Mouse (Mus musculus) erythroblast, embryonic 14.5 days (primary cell): Measurements from ENCODE around the gene Ddr1. TPM values are rescaled to one million over a fixed set of nuclear protein-coding genes. Genes with fewer than 3 reads are reported as not detected.

Experiments used
- H3K27me3 ChIP-seq: 2 replicates; pipeline ENCODE4 v1.6.1; 2012; ENCODE audit warnings: inconsistent platforms; ENCODE audit not compliant: control insufficient read depth
- H3K36me3 ChIP-seq: 2 replicates; pipeline ENCODE4 v1.6.1; 2012; ENCODE audit warnings: mild to moderate bottlenecking, inconsistent platforms; ENCODE audit not compliant: control insufficient read depth
- H3K4me1 ChIP-seq: 2 replicates; pipeline ENCODE4 v1.6.1; 2012; ENCODE audit warnings: inconsistent platforms; ENCODE audit not compliant: control insufficient read depth
- H3K4me3 ChIP-seq: replicated peaks from 2 replicates; pipeline ENCODE3; 2012; ENCODE audit warnings: moderate library complexity, mild to moderate bottlenecking, inconsistent platforms
- H3K9me3 ChIP-seq: 2 replicates; pipeline ENCODE4 v1.6.1; 2012; ENCODE audit warnings: low read length, inconsistent platforms, mixed read lengths; ENCODE audit not compliant: control insufficient read depth
- GATA1 ChIP-seq: IDR thresholded peaks from 2 replicates; pipeline ENCODE4 v1.6.1; 2012; ENCODE audit warnings: low read length, inconsistent platforms, mixed read lengths
- TAL1 ChIP-seq: IDR thresholded peaks from 3 replicates; pipeline ENCODE4 v1.6.1; 2012; ENCODE audit warnings: low read length, inconsistent platforms, mixed read lengths
- polyA plus RNA-seq: library from polyadenylated mRNA; stranded (reverse); fragments of >175 nt; gene quantifications from 2 replicates; pipeline ENCODE4 v1.2.3, GENCODE M21; 2012

The Ddr1 gene
- polyA plus RNA-seq, 1 experiment, result not detected

- peaks cover 88% of the 10 kb centered on the region for H3K27me3 ChIP-seq
- no peak for TF ChIP-seq TAL1
- TF ChIP-seq GATA1, result no peak
- H3K4me3 ChIP-seq, result peak overlapping the region; percentile 12
- peaks cover 12% of the 10 kb centered on the region for H3K4me1 ChIP-seq
- no peaks in the 10 kb centered on the region for H3K36me3 ChIP-seq
- H3K9me3 ChIP-seq, result peaks cover 4% of the 10 kb centered on the region
Observed at GRCm38 (mm10) chr17:35699919-35700318, 4.5 kb downstream of the Ddr1 start.

- no peaks in the 10 kb centered on the region for H3K36me3 ChIP-seq
- H3K4me1 ChIP-seq, result peaks cover 12% of the 10 kb centered on the region
- TF ChIP-seq TAL1 (no peak), GATA1 (no peak)
- peaks cover 74% of the 10 kb centered on the region for H3K27me3 ChIP-seq
- no peak overlapping the region for H3K4me3 ChIP-seq
- H3K9me3 ChIP-seq, result peaks cover 4% of the 10 kb centered on the region
Observed at GRCm38 (mm10) chr17:35698501-35698883, 5.9 kb downstream of the Ddr1 start.

GRCm38 (mm10) chr17:35697759-35698500 is 6.5 kb downstream of the Ddr1 start:
- no peak for TF ChIP-seq TAL1
- TF ChIP-seq GATA1, result no peak
- Histone ChIP-seq H3K27me3 (peaks cover 68% of the 10 kb centered on the region), H3K9me3 (peaks cover 4% of the 10 kb centered on the region), H3K36me3 (no peaks in the 10 kb centered on the region), H3K4me3 (no peak overlapping the region), H3K4me1 (peaks cover 12% of the 10 kb centered on the region)

GRCm38 (mm10) chr17:35697429-35697758 is 7.0 kb downstream of the Ddr1 start:
- Histone ChIP-seq H3K4me1 (peaks cover 12% of the 10 kb centered on the region), H3K4me3 (no peak overlapping the region), H3K27me3 (peaks cover 63% of the 10 kb centered on the region), H3K9me3 (peaks cover 4% of the 10 kb centered on the region), H3K36me3 (no peaks in the 10 kb centered on the region)
- TF ChIP-seq TAL1 (no peak), GATA1 (no peak)

- no peaks in the 10 kb centered on the region for H3K36me3 ChIP-seq
- TF ChIP-seq GATA1, result no peak
- no peak for TF ChIP-seq TAL1
- H3K27me3 ChIP-seq, result peaks cover 56% of the 10 kb centered on the region
- peaks cover 12% of the 10 kb centered on the region for H3K4me1 ChIP-seq
- H3K4me3 ChIP-seq, result no peak overlapping the region
- H3K9me3 ChIP-seq, result peaks cover 4% of the 10 kb centered on the region
Observed at GRCm38 (mm10) chr17:35696691-35697090, 7.7 kb downstream of the Ddr1 start.

GRCm38 (mm10) chr17:35695289-35695688 is 9.1 kb downstream of the Ddr1 start:
- Histone ChIP-seq H3K27me3 (peaks cover 42% of the 10 kb centered on the region), H3K4me3 (no peak overlapping the region), H3K36me3 (no peaks in the 10 kb centered on the region), H3K9me3 (peaks cover 4% of the 10 kb centered on the region), H3K4me1 (peaks cover 6% of the 10 kb centered on the region)
- TF ChIP-seq TAL1, result no peak

- peaks cover 4% of the 10 kb centered on the region for H3K9me3 ChIP-seq
- H3K27me3 ChIP-seq, result peaks cover 28% of the 10 kb centered on the region
- no peak overlapping the region for H3K4me3 ChIP-seq
- H3K36me3 ChIP-seq, result no peaks in the 10 kb centered on the region
- no peaks in the 10 kb centered on the region for H3K4me1 ChIP-seq
- no peak for TF ChIP-seq TAL1
- no peak for TF ChIP-seq GATA1
Observed at GRCm38 (mm10) chr17:35693906-35694305, 10.5 kb downstream of the Ddr1 start.

GRCm38 (mm10) chr17:35692368-35692767 is 12.1 kb downstream of the Ddr1 start:
- Histone ChIP-seq H3K4me1 (no peaks in the 10 kb centered on the region), H3K36me3 (no peaks in the 10 kb centered on the region), H3K4me3 (no peak overlapping the region), H3K9me3 (peaks cover 4% of the 10 kb centered on the region), H3K27me3 (peaks cover 13% of the 10 kb centered on the region)
- TF ChIP-seq TAL1 (no peak), GATA1 (no peak)

GRCm38 (mm10) chr17:35691811-35692210 is 12.6 kb downstream of the Ddr1 start:
- H3K36me3 ChIP-seq, result no peaks in the 10 kb centered on the region
- H3K27me3 ChIP-seq, result peaks cover 7% of the 10 kb centered on the region
- peaks cover 4% of the 10 kb centered on the region for H3K9me3 ChIP-seq
- TF ChIP-seq GATA1 (no peak), TAL1 (no peak)
- H3K4me1 ChIP-seq, result no peaks in the 10 kb centered on the region
- no peak overlapping the region for H3K4me3 ChIP-seq
